Mouse (Mus musculus): ENCODE results near the gene H2-K1. TPM values are rescaled to one million over a fixed set of nuclear protein-coding genes. Genes with fewer than 3 reads are reported as not detected.

The H2-K1 gene
- polyA plus RNA-seq, 1 experiment from 2014 or later: 107 TPM

DNA sequence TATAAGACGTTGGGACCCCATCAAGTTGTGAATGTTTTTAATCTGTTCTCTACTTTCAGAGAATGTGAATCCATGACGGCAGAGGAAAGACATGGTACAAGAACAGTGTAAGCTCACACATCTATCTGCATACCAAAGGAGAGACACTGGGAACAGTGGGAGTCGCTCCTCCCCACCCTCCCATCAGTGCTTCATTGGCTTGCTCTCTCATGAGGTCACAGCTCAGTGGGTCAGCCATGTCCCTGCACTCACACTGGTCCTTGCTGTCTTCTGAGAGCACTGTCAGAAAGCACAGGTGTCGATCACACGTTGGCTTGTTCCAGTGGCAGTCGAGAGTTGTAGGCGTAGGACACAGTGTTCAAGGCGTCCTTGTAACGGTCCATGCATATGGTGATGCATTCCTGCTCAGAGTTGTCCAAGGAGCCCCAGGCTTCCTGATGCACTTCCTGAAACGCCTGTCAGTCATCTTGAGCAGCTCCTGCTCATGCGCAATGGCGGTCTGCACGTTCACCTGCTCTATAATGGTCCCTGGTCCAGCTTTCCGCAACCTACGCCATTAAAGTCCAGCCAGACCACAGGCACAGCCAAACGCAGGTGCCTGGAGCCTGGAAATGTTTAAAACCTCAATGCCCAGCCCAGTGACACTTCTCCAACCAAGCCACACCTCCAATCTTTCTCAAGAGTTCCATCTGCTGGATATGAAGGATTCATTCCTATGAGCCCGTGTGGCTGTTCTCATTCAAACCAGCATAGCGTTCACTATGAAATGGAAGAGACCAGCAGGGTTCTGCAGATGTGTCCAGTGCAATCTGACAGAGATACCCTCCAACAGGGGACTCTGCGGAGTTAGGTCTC is 19.7 kb downstream of the H2-K1 start:
- no peak for ATAC-seq (ENCODE audit: insufficient read depth, low FRiP score)
- 74% methylated on average over 19 of the region's 19 CpGs for whole genome bisulfite sequencing
- H3K9ac ChIP-seq (ENCODE audit: low read length): no peak overlapping the region; the same call in 1 of the 2 replicates
- peaks cover 33% of the 10 kb centered on the region for H3K27me3 ChIP-seq (ENCODE audit: control insufficient read depth, insufficient read depth, low read length)
- H3K9me3 ChIP-seq (replicated peaks; ENCODE audit: control insufficient read depth, low read length): no peaks in the 10 kb centered on the region
- H3K36me3 ChIP-seq (ENCODE audit: control insufficient read depth, insufficient read depth, low read length): no peaks in the 10 kb centered on the region
- H3K4me1 ChIP-seq (ENCODE audit: control insufficient read depth, insufficient read depth, low read length): peaks cover 8% of the 10 kb centered on the region; the same call in 1 of the 2 replicates
- no peak overlapping the region for H3K4me3 ChIP-seq (replicated peaks; ENCODE audit: low read length)
- peak overlapping the region; percentile 6; the same call in 1 of the 2 replicates for H3K27ac ChIP-seq (ENCODE audit: low read length)
- peak overlapping the region; percentile 68; the same call in 1 of the 2 replicates for H3K4me2 ChIP-seq (ENCODE audit: low read depth, low read length)

DNA sequence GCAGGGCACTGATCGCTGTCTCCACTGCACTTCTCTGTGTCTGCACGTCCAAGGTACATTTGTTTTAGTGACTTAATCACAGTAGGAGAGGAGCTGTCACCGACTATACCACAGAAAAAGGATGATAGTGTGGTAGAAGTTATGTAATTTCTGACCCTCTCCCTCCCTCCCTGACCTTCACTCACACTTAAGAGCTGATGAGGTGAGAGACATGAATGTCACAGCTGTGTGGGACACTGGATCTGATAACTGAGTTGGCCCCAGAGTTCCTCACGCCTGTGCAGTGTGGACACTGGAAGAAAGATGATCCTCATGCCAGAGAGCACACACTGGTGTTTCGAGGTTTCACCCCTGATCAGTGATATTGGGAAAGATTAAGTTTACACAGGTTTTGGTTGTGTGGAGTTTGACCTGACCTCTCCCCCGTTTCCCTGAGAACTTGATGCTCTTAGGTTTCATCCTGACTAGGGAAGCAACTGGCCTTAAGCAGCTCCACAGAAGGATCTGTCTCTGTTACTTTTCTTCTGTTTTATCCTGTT is 20.6 kb downstream of the H2-K1 start:
- no peaks in the 10 kb centered on the region for H3K9me3 ChIP-seq (replicated peaks; ENCODE audit: control insufficient read depth, low read length)
- 68% methylated on average over 6 of the region's 6 CpGs for WGBS

DNA sequence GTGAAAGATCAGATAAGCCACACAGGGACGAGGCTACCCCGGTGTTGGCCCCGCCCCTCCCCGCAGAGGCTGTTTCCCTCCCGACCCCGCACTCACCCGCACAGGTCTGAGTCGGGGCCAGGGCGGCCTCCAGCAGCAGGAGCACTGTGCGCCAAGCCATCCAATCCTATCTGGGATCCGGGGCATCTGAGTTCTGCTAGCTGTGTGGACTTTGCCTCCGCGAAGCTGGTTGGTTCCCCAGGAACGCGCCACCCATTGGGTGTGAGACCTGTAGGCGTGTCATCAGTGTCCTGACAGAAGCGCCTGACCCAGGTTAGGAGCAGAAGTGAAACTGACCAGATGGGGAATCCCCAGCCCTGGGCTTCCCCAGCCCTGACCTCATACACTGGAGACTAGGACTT is 21.5 kb downstream of the H2-K1 start:
- peaks cover 8% of the 10 kb centered on the region; the same call in 1 of the 2 replicates for H3K4me1 ChIP-seq (ENCODE audit: control insufficient read depth, insufficient read depth, low read length)
- H3K27me3 ChIP-seq (ENCODE audit: control insufficient read depth, insufficient read depth, low read length): peaks cover 33% of the 10 kb centered on the region
- peak; percentile 82 for ATAC-seq (ENCODE audit: insufficient read depth, low FRiP score)
- H3K27ac ChIP-seq (ENCODE audit: low read length): 0 out of 2 replicates have a peak overlapping the region, but pooled peaks have one; percentile 6
- H3K4me2 ChIP-seq (ENCODE audit: low read depth, low read length): peak overlapping the region; percentile 63
- H3K36me3 ChIP-seq (ENCODE audit: control insufficient read depth, insufficient read depth, low read length): no peaks in the 10 kb centered on the region
- H3K9me3 ChIP-seq (replicated peaks; ENCODE audit: control insufficient read depth, low read length): no peaks in the 10 kb centered on the region
- peak overlapping the region; percentile 47 for H3K4me3 ChIP-seq (replicated peaks; ENCODE audit: low read length)
- under 1% methylated on average over 16 of the region's 17 CpGs for WGBS
- H3K9ac ChIP-seq (ENCODE audit: low read length): peak overlapping the region; percentile 65

More for the DNA sequence above, 20.6 kb downstream of the H2-K1 start:
- no peak for ATAC-seq (ENCODE audit: insufficient read depth, low FRiP score)
- Histone ChIP-seq H3K4me3 (replicated peaks; ENCODE audit: low read length) (no peak overlapping the region), H3K9ac (ENCODE audit: low read length) (no peak overlapping the region), H3K27me3 (ENCODE audit: control insufficient read depth, insufficient read depth, low read length) (peaks cover 33% of the 10 kb centered on the region), H3K4me2 (ENCODE audit: low read depth, low read length) (no peak overlapping the region), H3K4me1 (ENCODE audit: control insufficient read depth, insufficient read depth, low read length) (peaks cover 8% of the 10 kb centered on the region; the same call in 1 of the 2 replicates), H3K36me3 (ENCODE audit: control insufficient read depth, insufficient read depth, low read length) (no peaks in the 10 kb centered on the region), H3K27ac (ENCODE audit: low read length) (no peak overlapping the region)

DNA sequence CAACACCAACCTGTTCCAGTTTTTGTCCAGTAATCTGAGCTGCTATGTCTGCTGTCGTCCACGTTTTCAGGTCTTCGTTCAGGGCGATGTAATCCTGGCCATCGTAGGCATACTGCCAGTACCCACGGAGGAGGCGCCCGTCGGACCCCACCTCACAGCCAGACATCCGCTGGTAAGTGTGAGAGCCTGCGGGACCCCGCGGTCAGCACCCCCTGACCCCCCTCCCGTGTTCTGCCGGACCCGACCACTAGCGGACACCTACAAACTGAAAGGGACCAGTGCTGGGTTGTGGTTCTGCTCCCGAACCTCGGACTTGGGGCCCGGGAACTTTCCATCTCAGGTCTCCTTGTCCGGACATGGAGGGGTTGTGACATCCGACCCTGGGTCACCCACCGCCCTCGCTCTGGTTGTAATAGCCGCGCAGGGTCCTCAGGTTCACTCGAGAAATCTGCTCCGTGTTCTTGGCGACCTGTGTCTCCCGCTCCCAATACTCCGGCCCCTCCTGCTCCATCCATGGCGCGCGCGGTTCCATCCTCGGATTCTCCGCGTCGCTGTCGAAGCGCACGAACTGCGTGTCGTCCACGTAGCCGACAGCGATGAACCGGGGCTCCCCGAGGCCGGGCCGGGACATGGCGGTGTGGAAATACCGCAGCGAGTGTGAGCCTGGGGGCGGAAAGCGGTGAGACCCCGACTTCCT is 22.1 kb downstream of the H2-K1 start:
- peak overlapping the region; percentile 47 for H3K4me3 ChIP-seq (replicated peaks; ENCODE audit: low read length)
- peaks cover 8% of the 10 kb centered on the region; the same call in 1 of the 2 replicates for H3K4me1 ChIP-seq (ENCODE audit: control insufficient read depth, insufficient read depth, low read length)
- WGBS: 1% methylated on average over 57 of the region's 57 CpGs
- H3K4me2 ChIP-seq (ENCODE audit: low read depth, low read length): peak overlapping the region; percentile 63
- peak; percentile 6; the same call in 1 of the 2 replicates for ATAC-seq (ENCODE audit: insufficient read depth, low FRiP score)
- H3K9ac ChIP-seq (ENCODE audit: low read length): peak overlapping the region; percentile 65
- no peaks in the 10 kb centered on the region for H3K9me3 ChIP-seq (replicated peaks; ENCODE audit: control insufficient read depth, low read length)
- no peak overlapping the region for H3K27ac ChIP-seq (ENCODE audit: low read length)
- H3K27me3 ChIP-seq (ENCODE audit: control insufficient read depth, insufficient read depth, low read length): peaks cover 33% of the 10 kb centered on the region
- no peaks in the 10 kb centered on the region for H3K36me3 ChIP-seq (ENCODE audit: control insufficient read depth, insufficient read depth, low read length)

DNA sequence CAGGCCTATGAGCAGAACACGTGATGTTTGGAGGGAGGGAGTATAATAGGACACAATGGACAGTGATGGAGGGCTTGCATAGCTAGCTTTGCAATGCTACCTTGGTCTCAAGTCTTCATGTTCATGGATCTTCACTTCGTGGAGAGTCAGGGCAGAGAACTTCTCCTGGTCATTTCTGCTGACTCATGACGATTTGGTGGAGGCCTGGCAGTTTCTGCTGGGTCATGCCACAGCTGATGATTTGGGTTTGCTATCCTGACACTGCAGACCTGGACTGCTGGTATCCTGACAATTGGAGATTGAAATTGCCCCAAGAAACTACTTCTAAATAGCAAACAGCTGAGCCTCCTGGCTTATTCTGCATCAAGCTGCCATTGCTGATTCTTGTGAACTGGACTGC is 26.6 kb downstream of the H2-K1 start:
- 59% methylated on average over 3 of the region's 3 CpGs for WGBS
- Histone ChIP-seq H3K9ac (ENCODE audit: low read length) (no peak overlapping the region), H3K36me3 (ENCODE audit: control insufficient read depth, insufficient read depth, low read length) (no peaks in the 10 kb centered on the region), H3K27me3 (ENCODE audit: control insufficient read depth, insufficient read depth, low read length) (peaks cover 15% of the 10 kb centered on the region), H3K4me1 (ENCODE audit: control insufficient read depth, insufficient read depth, low read length) (peaks cover 3% of the 10 kb centered on the region; the same call in 1 of the 2 replicates), H3K4me3 (replicated peaks; ENCODE audit: low read length) (no peak overlapping the region), H3K4me2 (ENCODE audit: low read depth, low read length) (no peak overlapping the region), H3K9me3 (replicated peaks; ENCODE audit: control insufficient read depth, low read length) (no peaks in the 10 kb centered on the region), H3K27ac (ENCODE audit: low read length) (no peak overlapping the region)
- ATAC-seq (ENCODE audit: insufficient read depth, low FRiP score): no peak

DNA sequence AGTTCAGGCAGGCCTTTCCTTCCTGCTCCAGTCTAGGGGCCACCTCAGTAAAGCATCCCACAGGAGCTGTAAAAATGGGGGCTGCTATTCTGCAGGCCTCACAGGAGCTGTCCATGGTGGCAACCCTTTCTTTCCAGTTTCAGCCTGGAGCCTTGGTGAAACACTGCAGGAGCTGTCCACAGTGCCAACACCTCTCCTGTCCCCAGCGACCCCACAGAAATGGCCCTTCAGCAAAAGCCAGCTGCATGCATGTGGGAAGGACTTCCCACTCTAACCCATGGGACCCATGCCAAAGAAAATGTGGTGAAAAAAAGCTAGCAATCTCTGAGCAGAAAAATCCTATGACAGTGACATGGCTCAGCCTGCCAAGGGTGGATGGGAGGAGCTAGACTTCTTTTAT is 27.5 kb downstream of the H2-K1 start:
- H3K27ac ChIP-seq (ENCODE audit: low read length): no peak overlapping the region
- no peak for ATAC-seq (ENCODE audit: insufficient read depth, low FRiP score)
- H3K36me3 ChIP-seq (ENCODE audit: control insufficient read depth, insufficient read depth, low read length): no peaks in the 10 kb centered on the region
- WGBS: 0% methylated on average over 1 of the region's 1 CpGs
- no peak overlapping the region for H3K4me2 ChIP-seq (ENCODE audit: low read depth, low read length)
- H3K27me3 ChIP-seq (ENCODE audit: control insufficient read depth, insufficient read depth, low read length): peaks cover 7% of the 10 kb centered on the region; the same call in 1 of the 2 replicates
- no peaks in the 10 kb centered on the region for H3K9me3 ChIP-seq (replicated peaks; ENCODE audit: control insufficient read depth, low read length)
- no peak overlapping the region for H3K9ac ChIP-seq (ENCODE audit: low read length)
- H3K4me3 ChIP-seq (replicated peaks; ENCODE audit: low read length): no peak overlapping the region
- H3K4me1 ChIP-seq (ENCODE audit: control insufficient read depth, insufficient read depth, low read length): no peaks in the 10 kb centered on the region

DNA sequence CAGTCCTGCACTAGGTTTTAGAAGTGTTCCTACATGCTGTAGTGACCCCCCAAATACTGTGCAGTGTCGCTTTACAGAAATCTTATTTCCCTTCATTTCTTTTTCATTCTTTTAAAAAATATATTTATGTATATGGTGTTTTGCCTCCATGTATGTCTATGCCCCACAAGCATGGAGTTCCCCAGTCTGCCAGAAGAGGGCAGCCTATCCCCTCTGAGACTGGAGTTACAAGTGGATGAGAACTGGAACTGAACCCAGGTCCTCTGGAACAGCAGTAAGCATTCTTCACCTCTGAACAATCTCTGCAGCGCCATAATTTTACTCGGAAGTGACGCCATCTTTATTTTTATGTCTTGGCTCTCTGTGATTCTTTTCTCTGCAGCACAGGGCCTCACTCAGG is 30.8 kb downstream of the H2-K1 start:
- no peak for ATAC-seq (ENCODE audit: insufficient read depth, low FRiP score)
- 71% methylated on average over 4 of the region's 4 CpGs for WGBS

DNA sequence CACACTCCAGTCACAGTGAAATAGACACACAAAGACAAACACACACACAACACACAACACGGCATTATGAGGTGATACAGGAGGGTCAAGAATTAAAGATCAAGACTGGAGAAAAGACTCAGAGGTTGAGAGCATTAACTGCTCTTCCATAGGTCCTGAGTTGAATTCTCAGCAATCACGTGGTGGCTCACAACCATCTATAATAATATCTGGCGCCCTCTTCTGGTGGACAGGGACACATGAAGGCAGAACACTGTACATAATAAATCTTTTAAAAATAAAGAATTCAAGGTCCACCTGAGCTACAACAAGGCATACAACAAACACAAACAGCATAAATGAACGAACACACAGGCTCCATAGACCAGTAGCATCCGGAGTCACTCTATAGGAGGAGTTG is 31.2 kb downstream of the H2-K1 start:
- Histone ChIP-seq H3K4me2 (ENCODE audit: low read depth, low read length) (no peak overlapping the region), H3K9ac (ENCODE audit: low read length) (no peak overlapping the region), H3K36me3 (ENCODE audit: control insufficient read depth, insufficient read depth, low read length) (no peaks in the 10 kb centered on the region), H3K4me3 (replicated peaks; ENCODE audit: low read length) (no peak overlapping the region), H3K9me3 (replicated peaks; ENCODE audit: control insufficient read depth, low read length) (no peaks in the 10 kb centered on the region), H3K27ac (ENCODE audit: low read length) (no peak overlapping the region), H3K27me3 (ENCODE audit: control insufficient read depth, insufficient read depth, low read length) (no peaks in the 10 kb centered on the region), H3K4me1 (ENCODE audit: control insufficient read depth, insufficient read depth, low read length) (no peaks in the 10 kb centered on the region)
- 32% methylated on average over 5 of the region's 5 CpGs for WGBS
- ATAC-seq (ENCODE audit: insufficient read depth, low FRiP score): no peak

More for the DNA sequence above, 30.8 kb downstream of the H2-K1 start:
- H3K4me2 ChIP-seq (ENCODE audit: low read depth, low read length): no peak overlapping the region
- no peak overlapping the region for H3K9ac ChIP-seq (ENCODE audit: low read length)
- no peaks in the 10 kb centered on the region for H3K36me3 ChIP-seq (ENCODE audit: control insufficient read depth, insufficient read depth, low read length)
- no peaks in the 10 kb centered on the region for H3K27me3 ChIP-seq (ENCODE audit: control insufficient read depth, insufficient read depth, low read length)
- H3K27ac ChIP-seq (ENCODE audit: low read length): no peak overlapping the region
- no peak overlapping the region for H3K4me3 ChIP-seq (replicated peaks; ENCODE audit: low read length)
- H3K9me3 ChIP-seq (replicated peaks; ENCODE audit: control insufficient read depth, low read length): no peaks in the 10 kb centered on the region
- H3K4me1 ChIP-seq (ENCODE audit: control insufficient read depth, insufficient read depth, low read length): no peaks in the 10 kb centered on the region

DNA sequence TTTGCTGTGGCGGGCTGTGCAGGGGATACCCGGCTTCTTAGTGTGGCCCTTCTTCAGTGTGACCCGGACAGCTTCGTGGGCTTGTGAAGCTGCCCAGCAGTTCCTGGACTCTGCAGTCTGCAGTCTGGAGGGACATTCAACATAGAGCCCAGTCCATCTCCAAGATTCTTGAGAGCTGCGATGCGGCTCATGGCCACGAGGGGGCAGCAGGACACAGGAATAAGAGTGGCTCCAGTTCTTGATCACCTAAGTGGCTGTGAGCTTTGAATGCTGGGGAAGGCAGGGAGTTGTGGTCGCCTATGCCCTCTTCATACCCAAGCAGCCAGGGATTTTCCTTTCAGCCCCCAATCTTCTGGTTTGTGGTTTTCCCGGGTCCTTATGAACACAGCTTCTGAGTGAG is 31.7 kb downstream of the H2-K1 start:
- Histone ChIP-seq H3K4me3 (replicated peaks; ENCODE audit: low read length) (no peak overlapping the region), H3K4me2 (ENCODE audit: low read depth, low read length) (no peak overlapping the region), H3K36me3 (ENCODE audit: control insufficient read depth, insufficient read depth, low read length) (no peaks in the 10 kb centered on the region), H3K27me3 (ENCODE audit: control insufficient read depth, insufficient read depth, low read length) (no peaks in the 10 kb centered on the region), H3K9ac (ENCODE audit: low read length) (no peak overlapping the region), H3K9me3 (replicated peaks; ENCODE audit: control insufficient read depth, low read length) (no peaks in the 10 kb centered on the region), H3K27ac (ENCODE audit: low read length) (no peak overlapping the region), H3K4me1 (ENCODE audit: control insufficient read depth, insufficient read depth, low read length) (no peaks in the 10 kb centered on the region)
- peak; percentile 54; the same call in 1 of the 2 replicates for ATAC-seq (ENCODE audit: insufficient read depth, low FRiP score)
- whole genome bisulfite sequencing: 4% methylated on average over 9 of the region's 9 CpGs
